Mouse (Mus musculus) lung, postnatal 0 days (tissue): ENCODE data around the gene Cmip. TPM values are rescaled to one million over a fixed set of nuclear protein-coding genes. Genes with fewer than 3 reads are reported as not detected.

Source experiments
- ATAC-seq: fragments of 200-750 bp; cut with Nextera tagmentation; 2 replicates; pipeline ENCODE4 v1.8.0; 2017; ENCODE audit warnings: moderate library complexity
- DNase-seq: peaks from one replicate; pipeline ENCODE4 v3.0.0-alpha.2; 2016; ENCODE audit warnings: low spot score
- H3K27ac ChIP-seq: fragments of 300-500 bp; sonication (generic); 2 replicates; pipeline ENCODE4 v1.5.1; 2014; ENCODE audit warnings: antibody characterized with exemption, mild to moderate bottlenecking, low read length, mixed read lengths
- H3K27me3 ChIP-seq: fragments of 300-500 bp; sonication (generic); replicated peaks from 2 replicates; pipeline ENCODE4 v1.6.1; 2014; ENCODE audit warnings: low read length, mixed read lengths; ENCODE audit not compliant: insufficient read depth
- H3K36me3 ChIP-seq: fragments of 300-500 bp; sonication (generic); 2 replicates; pipeline ENCODE4 v1.6.1; 2014; ENCODE audit warnings: low read length, mixed read lengths; ENCODE audit not compliant: insufficient read depth
- H3K4me1 ChIP-seq: fragments of 300-500 bp; sonication (generic); 2 replicates; pipeline ENCODE4 v1.6.1; 2014; ENCODE audit warnings: antibody characterized with exemption, low read depth, low read length, mixed read lengths; ENCODE audit not compliant: insufficient read depth
- H3K4me2 ChIP-seq: fragments of 300-500 bp; sonication (generic); replicated peaks from 2 replicates; pipeline ENCODE4 v1.6.1; 2014; ENCODE audit warnings: low read depth, mild to moderate bottlenecking, low read length, moderate library complexity, mixed read lengths
- H3K4me3 ChIP-seq: fragments of 300-500 bp; sonication (generic); 2 replicates; pipeline ENCODE4 v1.5.1; 2014; ENCODE audit warnings: low read depth, low read length
- H3K9ac ChIP-seq: fragments of 300-500 bp; sonication (generic); replicated peaks from 2 replicates; pipeline ENCODE4 v1.6.1; 2014; ENCODE audit warnings: low read depth, mild to moderate bottlenecking
- H3K9me3 ChIP-seq: fragments of 300-500 bp; sonication (generic); 2 replicates; pipeline ENCODE4 v1.6.1; 2016; ENCODE audit warnings: low read length, mixed read lengths
- CTCF ChIP-seq: IDR thresholded peaks from 2 replicates; pipeline ENCODE4 v1.5.1; 2016; ENCODE audit warnings: antibody characterized with exemption, mild to moderate bottlenecking
- EP300 ChIP-seq: IDR thresholded peaks from 2 replicates; pipeline ENCODE4 v1.6.1; 2016; ENCODE audit warnings: antibody characterized with exemption, mild to moderate bottlenecking, control low read depth
- WGBS: fragments of 180-500 bp; shearing (Covaris S2); extraction: QIAGEN DNeasy Blood & Tissue Kit; methylation state at CpG from one replicate; pipeline ENCODE4 v1.1.7; 2014; 5-methylcytosine and 5-hydroxymethylcytosine counted together
- polyA plus RNA-seq: library from polyadenylated mRNA; unstranded; fragments of >200 nt; fragmentation: Nextera tagmentation; extraction: Ambion mirVana; gene quantifications from 2 replicates; pipeline ENCODE4 v1.2.1, GENCODE M21; 2015

Gene Cmip
- polyA plus RNA-seq, 1 experiment from 2014 or later = 27.6 TPM

DNA sequence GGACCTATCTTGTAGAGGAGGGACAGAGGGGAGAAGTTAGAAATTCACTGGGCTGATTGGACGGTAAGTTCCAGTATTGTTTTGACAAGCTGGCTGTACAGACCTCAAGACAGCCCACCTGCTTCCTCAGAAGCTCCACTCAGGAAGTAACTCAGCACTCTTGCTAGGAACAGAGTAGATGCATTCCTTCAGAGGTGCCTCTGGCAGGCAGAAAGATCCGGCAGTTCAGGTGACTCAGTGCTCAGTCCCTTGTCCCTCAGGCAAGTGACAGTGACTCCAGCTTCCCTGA is 105.5 kb downstream of the Cmip start:
- Histone ChIP-seq H3K27ac (no peak overlapping the region), H3K4me2 (no peak overlapping the region), H3K36me3 (no peaks in the 10 kb centered on the region), H3K9me3 (no peaks in the 10 kb centered on the region), H3K27me3 (no peaks in the 10 kb centered on the region), H3K4me3 (no peak overlapping the region), H3K9ac (no peak overlapping the region), H3K4me1 (peaks cover 36% of the 10 kb centered on the region)
- no peak for ATAC-seq
- TF ChIP-seq EP300 = no peak
- TF ChIP-seq CTCF = no peak
- 13% methylated on average over 2 of the region's 2 CpGs for WGBS
- no peak for DNase-seq

DNA sequence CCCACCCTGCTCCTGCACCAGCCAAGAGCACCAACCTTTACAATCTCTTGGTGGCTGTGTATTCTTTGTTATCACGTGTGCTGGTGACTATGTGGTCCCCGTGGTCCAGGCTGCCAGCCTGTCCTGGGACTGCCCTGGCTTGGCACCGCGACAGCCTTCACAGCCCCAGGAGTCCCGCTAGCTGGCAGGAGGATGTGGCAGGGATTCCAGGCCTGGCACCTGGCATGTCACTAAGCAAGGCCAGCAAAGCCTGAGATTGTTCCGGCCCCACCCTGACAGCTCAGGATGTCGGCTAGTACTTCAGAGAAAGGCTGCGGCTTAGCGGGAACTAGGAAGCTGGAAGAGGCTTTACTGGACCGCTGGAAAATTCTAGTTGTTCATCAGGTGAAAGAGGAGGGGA is 106.4 kb downstream of the Cmip start:
- ATAC-seq = no peak
- TF ChIP-seq EP300 (no peak), CTCF (no peak)
- Histone ChIP-seq H3K9me3 (no peaks in the 10 kb centered on the region), H3K27ac (no peak overlapping the region), H3K27me3 (no peaks in the 10 kb centered on the region), H3K9ac (no peak overlapping the region), H3K36me3 (no peaks in the 10 kb centered on the region), H3K4me3 (no peak overlapping the region), H3K4me2 (no peak overlapping the region), H3K4me1 (peaks cover 45% of the 10 kb centered on the region)
- peak; percentile 29 for DNase-seq
- WGBS = 36% methylated on average over 10 of the region's 10 CpGs

DNA sequence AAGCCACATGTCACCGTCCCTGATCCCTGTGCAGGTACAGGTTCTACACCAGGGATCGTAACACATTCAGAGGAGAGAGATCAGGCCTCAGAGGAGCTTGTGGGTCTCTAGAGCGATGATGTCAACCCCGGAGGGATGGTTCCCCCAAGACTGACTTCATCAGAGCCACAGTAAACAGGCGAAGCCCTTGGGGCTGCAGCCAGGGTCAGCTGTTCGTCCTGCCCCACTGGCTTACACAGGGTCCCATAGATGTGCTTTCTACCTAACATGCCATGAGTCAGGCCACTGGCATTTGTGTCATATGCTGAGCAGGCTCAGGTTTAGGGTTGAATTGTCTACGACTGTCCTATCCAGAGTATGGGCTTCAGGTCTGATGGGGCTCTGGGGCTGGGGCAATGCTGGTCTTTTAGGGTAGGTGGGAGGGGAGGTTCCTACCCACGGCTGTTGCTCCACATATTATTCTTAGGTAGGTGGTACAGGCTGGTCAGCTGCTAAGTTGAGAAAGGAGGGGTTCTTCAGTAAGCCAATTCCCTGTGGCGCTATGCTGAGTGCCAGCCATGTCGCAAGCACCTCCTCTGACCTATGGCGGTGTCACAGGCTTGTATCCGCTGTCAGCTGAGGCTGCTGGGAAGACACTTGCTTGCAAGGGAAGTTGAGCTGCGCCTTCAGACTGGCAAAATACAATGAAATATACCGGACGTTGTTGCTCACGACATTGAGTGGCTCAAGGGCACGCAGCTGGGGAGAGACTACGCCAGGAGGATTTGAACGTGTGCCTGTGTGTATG is 107.7 kb downstream of the Cmip start:
- WGBS = 67% methylated on average over 19 of the region's 19 CpGs
- peak; percentile 70 for DNase-seq
- H3K27ac ChIP-seq = no peak overlapping the region
- peak; percentile 27; the same call in 1 of the 2 replicates for ATAC-seq
- H3K36me3 ChIP-seq = no peaks in the 10 kb centered on the region
- no peak overlapping the region for H3K9ac ChIP-seq
- H3K4me2 ChIP-seq = no peak overlapping the region
- H3K27me3 ChIP-seq = no peaks in the 10 kb centered on the region
- H3K9me3 ChIP-seq = no peaks in the 10 kb centered on the region
- peaks cover 58% of the 10 kb centered on the region for H3K4me1 ChIP-seq
- H3K4me3 ChIP-seq = no peak overlapping the region
- TF ChIP-seq EP300 = no peak
- TF ChIP-seq CTCF = no peak

DNA sequence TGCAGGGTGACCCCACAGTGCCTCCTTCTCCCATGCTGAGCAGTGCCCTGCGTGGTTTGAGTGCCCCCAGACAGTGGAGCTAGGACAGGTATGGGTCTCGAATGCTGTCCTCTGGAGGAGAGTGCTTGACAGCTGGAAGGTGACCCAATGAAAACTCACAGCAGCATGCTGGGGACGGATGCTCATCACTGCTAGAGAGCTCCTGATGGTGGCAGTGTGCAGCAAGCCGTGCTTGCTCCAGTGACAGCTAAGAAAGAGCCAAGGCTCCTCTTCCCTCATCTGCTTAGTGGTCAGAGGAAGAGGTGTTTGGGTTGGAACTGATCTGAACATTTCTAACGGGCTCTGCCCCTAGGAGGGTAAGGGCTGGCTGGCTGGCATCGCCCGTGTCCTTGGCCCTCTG is 109.6 kb downstream of the Cmip start:
- no peak for ATAC-seq
- H3K27ac ChIP-seq = no peak overlapping the region
- peaks cover 68% of the 10 kb centered on the region for H3K4me1 ChIP-seq
- H3K4me2 ChIP-seq = no peak overlapping the region
- peak; percentile 74 for TF ChIP-seq CTCF
- TF ChIP-seq EP300 = no peak
- no peak overlapping the region for H3K4me3 ChIP-seq
- H3K36me3 ChIP-seq = no peaks in the 10 kb centered on the region
- whole genome bisulfite sequencing = 37% methylated on average over 7 of the region's 7 CpGs
- H3K27me3 ChIP-seq = no peaks in the 10 kb centered on the region
- no peak overlapping the region for H3K9ac ChIP-seq
- H3K9me3 ChIP-seq = no peaks in the 10 kb centered on the region
- peak; percentile 55 for DNase-seq

DNA sequence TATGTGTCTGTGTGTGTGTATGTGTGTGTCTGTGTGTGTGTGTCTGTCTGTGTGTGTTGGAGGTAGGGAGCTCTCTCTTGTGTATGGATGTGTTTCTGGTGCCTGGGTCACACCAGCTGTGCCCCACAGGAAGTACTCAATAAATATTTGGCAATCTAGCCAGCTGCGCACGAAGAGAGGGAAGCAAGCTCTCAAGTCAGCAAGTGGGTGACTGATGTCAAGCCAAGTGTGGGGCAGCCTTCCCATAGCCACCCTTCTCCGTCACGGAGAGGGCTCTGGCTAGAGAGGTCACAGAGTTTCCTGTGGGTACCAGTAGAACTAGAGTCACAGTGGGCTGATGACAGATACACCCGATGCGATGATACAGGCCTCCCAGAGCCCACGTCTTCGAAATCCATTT is 110.6 kb downstream of the Cmip start:
- Histone ChIP-seq H3K36me3 (no peaks in the 10 kb centered on the region), H3K9ac (no peak overlapping the region), H3K4me2 (no peak overlapping the region), H3K4me3 (no peak overlapping the region), H3K27me3 (no peaks in the 10 kb centered on the region), H3K9me3 (no peaks in the 10 kb centered on the region), H3K4me1 (peaks cover 68% of the 10 kb centered on the region), H3K27ac (peak overlapping the region; percentile 11; the same call in 1 of the 2 replicates)
- ATAC-seq = peak; percentile 66
- TF ChIP-seq CTCF (no peak), EP300 (peak; percentile 80)
- DNase-seq = peak; percentile 88
- 25% methylated on average over 8 of the region's 8 CpGs for WGBS

DNA sequence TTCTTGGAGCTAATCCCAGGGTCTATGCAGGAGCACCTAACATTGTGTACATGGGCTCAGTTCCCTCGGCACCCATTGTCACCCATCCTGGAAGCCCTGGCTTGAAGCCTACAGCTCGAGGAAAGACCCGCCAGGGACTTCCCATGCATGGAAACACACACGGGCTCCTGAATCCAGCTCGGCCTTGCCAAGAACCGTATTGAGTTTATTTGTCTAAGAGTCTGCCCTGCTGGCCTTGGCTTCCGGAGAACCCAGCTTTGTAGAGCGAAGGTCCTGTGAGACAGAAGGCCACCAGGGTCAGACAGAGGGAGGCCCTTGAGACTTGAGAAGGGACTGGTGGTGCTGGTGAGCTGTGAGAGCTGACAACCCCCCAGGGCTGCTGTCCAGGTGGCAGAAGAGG is 111.9 kb downstream of the Cmip start:
- Histone ChIP-seq H3K27me3 (no peaks in the 10 kb centered on the region), H3K9me3 (no peaks in the 10 kb centered on the region), H3K9ac (no peak overlapping the region), H3K4me3 (no peak overlapping the region), H3K4me1 (peaks cover 58% of the 10 kb centered on the region), H3K36me3 (no peaks in the 10 kb centered on the region), H3K27ac (peak overlapping the region; percentile 23; the same call in 1 of the 2 replicates), H3K4me2 (no peak overlapping the region)
- ATAC-seq (peak; percentile 29), DNase-seq (peak; percentile 73)
- WGBS = 14% methylated on average over 8 of the region's 8 CpGs
- TF ChIP-seq EP300 = peak; percentile 59; the same call in 1 of the 2 replicates
- TF ChIP-seq CTCF = no peak
